Mouse (Mus musculus) heart, postnatal 14 days (tissue): ENCODE measurements around the gene Gpam. TPM values are rescaled to one million over a fixed set of nuclear protein-coding genes. Genes with fewer than 3 reads are reported as not detected.

Source experiments
- DNase-seq, 2 experiments: peaks; one replicate each; pipeline ENCODE4 v3.0.0; 2021 to 2022
- intact Hi-C: fragments of 180-260 bp; cut with DNase I; formaldehyde crosslinking; loops from one replicate; pipeline ENCODE4 v1.15.1; 2025
- total RNA-seq, 2 experiments: library from RNA; stranded (reverse); gene quantifications; 2 replicates each; pipeline ENCODE4 v1.2.3; 2021

Gene Gpam
- total RNA-seq, 2 experiments from 2014 or later = 165 to 166 TPM

DNA sequence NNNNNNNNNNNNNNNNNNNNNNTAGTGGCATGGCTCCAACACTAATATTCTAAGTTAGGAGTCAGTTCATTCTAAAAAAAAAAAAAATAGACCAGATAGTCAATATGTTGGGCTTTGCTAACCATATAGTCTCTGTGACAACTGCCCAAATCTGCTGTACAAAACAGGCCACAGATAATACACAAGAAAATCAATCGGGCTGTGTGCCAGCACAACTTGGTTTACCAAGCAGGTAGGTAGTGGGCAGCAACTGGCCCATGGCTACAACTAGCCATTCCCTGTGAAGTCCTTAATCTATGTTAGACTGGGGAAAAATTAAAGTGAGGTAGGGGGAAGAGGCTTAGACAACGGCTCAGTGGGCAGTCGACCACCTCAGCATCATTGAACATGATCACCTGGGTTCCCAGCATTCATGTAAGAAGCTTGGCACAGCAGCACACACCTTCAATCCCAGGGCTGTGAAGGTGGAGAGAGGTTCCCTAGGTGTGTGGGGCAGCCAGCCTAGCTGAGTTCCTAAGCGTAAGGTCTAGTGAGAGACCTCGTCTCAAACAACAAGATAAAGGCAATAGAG lies 12.1 kb downstream of the Gpam start:
- intact Hi-C loops = no loop called here
- DNase-seq = no peak

GRCm38 (mm10) chr19:55107896-55108295 lies 19.1 kb downstream of the Gpam start:
- intact Hi-C loops = no loop called here
- no peak for DNase-seq

- intact Hi-C loops = no loop called here
- peak in 1 of 2 experiments; percentile 29 for DNase-seq
Observed at GRCm38 (mm10) chr19:55105969-55106368, 21.1 kb downstream of the Gpam start.

DNA sequence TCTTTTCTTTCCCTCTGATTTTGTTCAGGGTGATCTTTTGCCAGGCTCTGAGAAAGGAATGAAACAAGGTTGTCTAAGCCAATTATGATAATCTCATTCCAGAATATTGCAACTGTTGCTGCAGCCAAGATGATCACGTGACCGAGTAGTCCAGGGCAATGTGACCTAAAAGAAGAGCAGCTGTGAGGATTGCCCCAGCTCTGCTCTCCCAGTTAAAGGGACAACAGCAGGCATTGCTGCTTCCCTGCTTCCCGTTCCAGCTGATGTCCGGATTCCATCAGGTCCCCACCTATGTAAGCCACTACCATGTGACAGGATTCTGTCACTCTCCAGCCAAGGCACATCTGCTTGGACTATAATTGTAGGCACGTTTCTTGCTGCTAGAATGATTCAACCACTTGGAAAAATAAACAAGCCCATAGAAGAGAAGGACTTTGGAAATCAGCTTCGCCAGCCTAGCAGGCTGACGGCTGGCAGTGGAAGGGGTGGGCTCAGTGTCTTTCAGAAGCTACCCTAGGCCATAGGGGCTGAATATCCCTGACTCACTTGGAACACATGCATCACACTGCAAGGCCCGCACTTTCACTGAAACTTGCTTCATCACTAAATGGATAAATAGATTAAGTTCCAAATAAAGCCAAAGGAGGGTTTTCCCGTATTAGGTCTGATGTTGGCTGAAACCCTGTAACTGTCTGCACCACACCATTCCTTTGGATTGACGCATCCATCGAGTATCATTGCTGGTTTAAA lies 23.8 kb downstream of the Gpam start:
- DNase-seq = peak; percentile 70 to 77
- intact Hi-C loops = no loop called here

DNA sequence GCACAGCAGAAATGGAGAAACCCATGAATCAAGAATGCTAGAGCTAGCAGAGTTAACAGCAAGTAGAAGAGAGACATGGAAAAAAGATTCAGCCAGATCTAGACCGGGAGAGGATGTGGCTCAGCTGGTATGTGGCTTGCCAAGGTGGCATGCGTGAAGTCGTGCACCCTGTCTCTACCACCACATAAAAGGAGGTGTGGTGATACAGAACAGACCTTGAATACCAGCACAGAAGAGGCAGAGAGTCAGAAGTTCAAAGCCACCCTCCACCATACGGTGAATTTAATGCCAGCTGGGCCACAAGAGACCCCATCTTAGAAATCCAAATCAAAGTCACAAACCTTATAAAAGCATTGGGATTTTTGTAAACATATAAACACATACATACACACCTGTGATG lies 25.4 kb downstream of the Gpam start:
- peak in 1 of 2 experiments; percentile 23 for DNase-seq
- intact Hi-C loops = no loop called here

GRCm38 (mm10) chr19:55100227-55101140 lies 26.6 kb downstream of the Gpam start:
- intact Hi-C loops = no loop called here
- no peak for DNase-seq

DNA sequence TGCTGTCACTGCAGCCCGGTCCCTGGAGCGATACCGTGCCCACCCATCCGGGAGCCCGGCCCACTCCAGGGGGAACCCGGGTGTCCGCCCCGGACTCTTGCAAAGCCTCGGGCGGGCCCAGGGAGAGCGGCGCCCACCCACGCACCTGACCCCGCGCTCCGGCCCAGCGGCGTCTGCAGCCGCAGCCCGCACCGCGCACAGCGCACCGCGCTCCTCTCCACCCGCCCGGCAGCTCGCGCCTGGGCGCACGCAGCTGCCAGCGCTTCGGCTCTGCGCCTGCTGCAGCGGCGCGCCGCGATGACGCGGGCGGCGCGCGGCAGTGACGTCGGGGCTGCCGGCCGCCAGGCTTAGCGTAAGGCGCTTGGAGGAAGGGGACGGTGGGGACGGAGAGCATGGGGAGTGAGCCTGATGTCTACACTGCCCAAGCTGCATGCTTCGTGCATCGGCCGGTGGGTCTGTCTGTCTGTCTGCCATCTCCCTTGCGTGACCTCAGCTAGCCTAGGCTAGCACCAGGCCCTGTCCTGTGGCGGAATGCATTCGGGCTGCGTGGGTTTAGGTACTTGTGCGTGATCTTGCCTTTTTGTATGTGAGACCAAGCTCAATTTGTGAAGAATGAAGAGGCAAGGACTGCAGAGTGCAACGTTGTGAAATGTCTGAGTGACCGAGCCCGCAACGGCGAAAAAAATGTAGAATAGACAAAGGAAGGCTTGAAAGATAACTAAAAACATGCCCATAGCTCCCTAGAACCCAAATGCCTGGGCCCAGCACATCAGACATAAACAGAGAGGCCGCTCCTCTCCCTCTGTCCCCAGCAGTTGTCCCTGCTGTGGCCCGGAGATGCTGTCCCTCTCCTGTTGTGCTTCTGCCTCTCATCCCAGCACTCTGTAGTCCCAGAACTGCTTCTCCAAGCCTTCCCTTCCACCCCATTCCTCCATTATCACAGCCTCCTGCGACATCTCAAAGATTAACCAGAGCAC lies 27.6 kb downstream of the Gpam start:
- DNase-seq = peak; percentile 85 to 86
- intact Hi-C loops = loop anchor here (2.0 to 5.0 kb wide), 2 partner anchors 97 to 218 kb away; partner anchors contain the start of genes Vti1a and Zdhhc6

- peak; percentile 68 to 75 for DNase-seq
- intact Hi-C loops = loop anchor here (2.0 to 5.0 kb wide), 2 partner anchors 98 to 219 kb away; partner anchors contain the start of genes Vti1a and Zdhhc6
Observed at GRCm38 (mm10) chr19:55098409-55099183, 28.4 kb downstream of the Gpam start.

- intact Hi-C loops = loop anchor here (5.0 kb wide), 1 partner anchor 220 kb away; the partner anchor contains the start of genes Vti1a and Zdhhc6
Observed at GRCm38 (mm10) chr19:55097396-55097967, 29.6 kb downstream of the Gpam start.

GRCm38 (mm10) chr19:55096666-55097065 lies 30.4 kb downstream of the Gpam start:
- DNase-seq = no peak
- intact Hi-C loops = loop anchor here (5.0 kb wide), 1 partner anchor 221 kb away; the partner anchor contains the start of genes Vti1a and Zdhhc6

More at GRCm38 (mm10) chr19:55097396-55097967, 29.6 kb downstream of the Gpam start:
- DNase-seq = no peak

DNA sequence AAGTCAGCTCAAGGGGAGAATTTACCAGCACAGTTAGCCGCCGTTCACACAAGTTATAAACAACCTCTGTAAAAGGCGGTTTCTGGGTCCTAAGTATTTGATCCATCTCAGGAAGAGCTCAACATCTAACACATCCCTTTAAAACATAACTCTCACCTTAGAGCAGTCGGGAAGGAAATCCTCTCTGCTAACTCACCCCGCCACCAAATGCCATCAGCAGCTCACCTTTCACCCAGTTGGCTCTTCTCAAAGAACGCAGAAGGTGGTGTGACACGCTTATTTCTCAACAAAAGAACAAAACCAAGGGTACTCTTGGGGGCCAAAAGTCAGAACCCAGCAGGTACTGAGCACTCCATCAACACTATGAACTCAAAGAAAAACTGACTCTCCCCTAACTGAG lies 31.5 kb downstream of the Gpam start:
- intact Hi-C loops = loop anchor here (5.0 kb wide), 1 partner anchor 222 kb away; the partner anchor contains the start of genes Vti1a and Zdhhc6
- peak in 1 of 2 experiments; percentile 39 for DNase-seq

DNA sequence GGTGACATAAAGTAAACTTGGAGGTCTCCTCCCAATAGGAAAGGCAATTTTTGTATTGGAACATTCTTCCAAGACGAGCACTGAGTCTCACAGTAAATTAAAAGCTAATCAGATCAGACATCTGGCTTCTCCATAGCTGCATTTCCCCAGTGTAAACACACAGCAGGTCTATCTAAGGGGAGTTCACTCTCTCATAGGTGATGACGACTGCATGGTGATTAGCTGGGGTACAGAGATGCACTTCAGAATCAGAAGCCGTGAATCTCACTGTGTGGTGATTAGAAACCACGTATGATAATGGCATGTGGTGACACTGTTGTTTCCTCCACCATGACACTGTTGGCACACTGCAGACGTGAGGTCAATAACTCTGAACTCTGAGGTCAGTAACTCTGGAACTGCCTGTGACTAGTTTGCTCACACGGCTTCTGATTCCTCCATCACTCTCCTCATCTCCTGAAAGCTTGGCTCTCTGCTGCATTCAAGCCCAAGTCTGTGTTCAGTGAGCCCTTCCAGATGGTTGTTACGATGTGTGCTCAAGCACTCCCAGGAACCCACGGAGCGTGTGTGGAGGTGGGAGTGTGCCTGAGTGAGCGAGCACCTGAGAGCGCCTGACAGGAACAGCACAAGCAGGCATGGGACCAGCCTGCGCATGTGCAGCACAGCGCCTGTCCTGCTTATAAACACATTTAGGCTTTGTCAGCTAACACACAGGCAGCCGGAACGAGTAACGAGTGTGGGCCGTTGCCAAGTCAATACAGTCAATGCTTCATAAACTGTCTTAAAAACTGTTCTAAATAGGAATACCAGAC lies 35.2 kb downstream of the Gpam start:
- intact Hi-C loops = no loop called here
- no peak for DNase-seq

DNA sequence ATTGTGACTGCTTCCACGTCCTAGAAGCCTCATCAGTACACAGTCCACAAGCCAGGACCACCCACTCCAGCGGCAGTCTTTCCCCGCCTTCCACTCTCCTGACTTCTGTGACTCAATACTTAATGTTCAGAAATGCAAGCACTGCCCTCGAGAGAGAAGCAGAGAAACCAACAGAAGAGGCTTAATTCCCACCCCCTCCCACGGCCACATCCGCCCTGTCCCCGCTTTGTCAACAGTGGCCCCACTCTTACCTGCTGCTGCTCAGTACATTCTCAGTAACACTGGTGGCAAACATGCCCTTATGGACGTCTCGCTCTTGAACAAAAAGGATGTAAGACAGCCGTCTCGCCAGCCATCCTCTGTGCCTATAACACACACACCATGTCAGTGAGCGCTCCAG lies 36.2 kb downstream of the Gpam start:
- intact Hi-C loops = no loop called here
- DNase-seq = no peak

- no peak for DNase-seq
- intact Hi-C loops = no loop called here
Observed at GRCm38 (mm10) chr19:55090142-55090541, 36.9 kb downstream of the Gpam start.

DNA sequence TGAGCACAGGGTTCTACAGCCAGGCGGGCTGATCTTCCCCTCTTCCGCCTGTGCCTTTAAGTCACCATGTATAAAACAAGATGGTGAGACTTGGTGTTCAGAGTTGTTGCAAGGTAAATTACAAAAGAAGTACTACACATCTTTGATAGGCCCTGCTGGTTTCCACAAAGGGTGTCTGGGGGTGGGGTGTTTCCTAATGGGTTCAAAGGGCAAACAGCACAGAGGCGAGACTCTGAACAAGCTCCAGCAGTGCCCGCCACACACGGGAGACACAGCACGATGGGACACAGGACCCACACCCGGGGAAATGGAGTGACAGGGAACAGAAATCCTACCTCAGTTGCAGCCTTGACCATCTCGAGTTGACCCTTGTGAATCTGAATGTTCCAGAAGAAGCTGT lies 39.3 kb downstream of the Gpam start:
- no peak for DNase-seq
- intact Hi-C loops = no loop called here

DNA sequence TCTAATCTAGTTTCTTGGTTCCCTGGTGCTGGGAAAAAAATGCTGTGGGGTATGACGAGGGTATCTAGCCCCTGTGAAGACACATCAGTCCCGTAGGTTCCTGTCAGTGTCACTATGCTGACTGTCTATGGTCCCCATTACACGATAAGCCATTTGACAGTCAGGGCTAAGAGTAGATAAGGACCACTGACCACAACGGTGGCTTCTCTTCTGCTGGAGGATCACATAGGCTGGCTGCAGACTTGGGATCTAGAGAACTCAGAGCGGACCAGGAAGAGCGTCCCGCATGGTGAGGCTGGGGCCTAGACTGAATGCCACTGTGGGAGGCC lies 41.2 kb downstream of the Gpam start:
- intact Hi-C loops = no loop called here

DNA sequence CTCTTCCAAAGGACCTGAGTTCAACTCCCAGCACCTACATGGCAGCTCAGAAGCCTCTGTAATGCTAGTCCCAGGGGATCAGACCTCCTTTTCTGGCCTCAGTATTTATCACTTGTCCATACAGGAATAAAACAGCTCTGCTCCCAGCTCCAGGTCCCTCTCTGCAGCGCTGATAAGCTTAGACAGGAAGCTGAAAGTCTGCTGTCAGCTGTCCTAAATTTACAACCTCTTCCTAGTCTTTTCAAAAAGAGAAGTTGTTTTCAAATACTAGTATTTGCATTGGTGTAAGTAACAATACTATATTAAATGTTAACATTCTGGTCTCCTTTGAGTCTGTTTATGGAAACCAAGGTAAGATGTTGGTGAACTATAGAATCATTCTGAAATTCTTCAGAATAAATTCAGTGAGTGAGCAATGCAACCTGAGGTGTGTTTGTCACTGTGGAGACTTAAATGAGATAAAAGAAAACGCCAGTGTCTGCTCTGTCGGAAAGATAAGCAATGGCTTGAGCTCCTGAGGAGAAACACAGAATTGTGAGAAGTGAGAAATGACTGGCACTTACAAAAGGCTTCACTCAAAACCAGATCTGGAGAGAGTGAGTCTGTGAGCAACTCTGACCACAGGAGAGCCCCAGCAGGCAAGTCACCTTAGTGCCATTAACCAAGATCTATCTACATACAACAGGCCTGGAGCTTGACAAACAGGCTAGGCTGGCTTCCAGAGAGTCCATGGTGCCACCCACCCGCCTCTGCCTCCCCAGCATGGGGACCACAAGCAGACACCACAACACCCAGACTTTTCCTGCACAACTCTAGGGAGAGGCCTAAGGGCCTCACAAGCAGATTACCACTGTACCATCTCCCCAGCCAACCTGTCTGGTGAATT lies 41.8 kb downstream of the Gpam start:
- DNase-seq = no peak
- intact Hi-C loops = no loop called here

More for the DNA sequence above, 41.2 kb downstream of the Gpam start:
- no peak for DNase-seq
